Mouse (Mus musculus) left cerebral cortex, postnatal 25 days (tissue): ENCODE results near the gene Zfp874a. TPM values are rescaled to one million over a fixed set of nuclear protein-coding genes. Genes with fewer than 3 reads are reported as not detected.
"Not testable (repeated sequence)": the region's sequence is repeated elsewhere in the genome, so short reads cannot be mapped to it uniquely, and the experiment has no call there.

Experiments used
- DNase-seq, 2 experiments: peaks; one replicate each; pipeline ENCODE4 v3.0.0; 2022; ENCODE audit warnings: low spot score in 2 of 2, mixed read lengths in 1 of 2
- intact Hi-C: fragments of 180-260 bp; cut with DNase I; formaldehyde crosslinking; loops from one replicate; pipeline ENCODE4 v1.15.1; 2025
- total RNA-seq, 2 experiments: library from RNA; stranded (reverse); gene quantifications; 2 replicates each; pipeline ENCODE4 v1.2.3; 2021

Gene Zfp874a
- 10 to 100 TPM; 10.8 to 14.1 TPM for total RNA-seq

GRCm38 (mm10) chr13:67451172-67452020 is at the start of gene Zfp874a:
TSS of gene Zfp874a (minus strand) at chr13:67451624.
- intact Hi-C loops: loop anchor here (1.0 kb wide), 1 partner anchor 33 kb away; the partner anchor contains the start of gene Zfp874b

GRCm38 (mm10) chr13:67500908-67501307 is 49.5 kb upstream of the Zfp874a start:
- intact Hi-C loops: loop anchor here (1.0 kb wide), 1 partner anchor 17 kb away; the partner anchor contains the start of gene Zfp874b
- no peak for DNase-seq

More at GRCm38 (mm10) chr13:67451172-67452020, at the start of gene Zfp874a:
- peak; percentile 92 to 97 for DNase-seq

GRCm38 (mm10) chr13:67500084-67500719 is 48.8 kb upstream of the Zfp874a start, which contains the start of gene Zfp58:
TSS of gene Zfp58 (minus strand) at chr13:67500555.
- peak; percentile 87 to 96 for DNase-seq
- intact Hi-C loops: loop anchor here (1.0 kb wide), 1 partner anchor 16 kb away; the partner anchor contains the start of gene Zfp874b

GRCm38 (mm10) chr13:67495631-67496030 is 44.2 kb upstream of the Zfp874a start:
- no peak for DNase-seq
- intact Hi-C loops: no loop called here

GRCm38 (mm10) chr13:67484424-67484811 is 33.0 kb upstream of the Zfp874a start:
- intact Hi-C loops: loop anchor here (1.0 kb wide), 3 partner anchors 16 to 42 kb away; partner anchors contain the start of genes Gm26965, Zfp58, Zfp87 and Zfp874a

GRCm38 (mm10) chr13:67483625-67484423 is 32.4 kb upstream of the Zfp874a start, which contains the start of gene Zfp874b:
TSS of gene Zfp874b (minus strand) at chr13:67484258.
- peak; percentile 92 to 96 for DNase-seq
- intact Hi-C loops: loop anchor here (1.0 kb wide), 3 partner anchors 16 to 42 kb away; partner anchors contain the start of genes Gm26965, Zfp58, Zfp87 and Zfp874a

More at GRCm38 (mm10) chr13:67484424-67484811, 33.0 kb upstream of the Zfp874a start:
- DNase-seq: no peak

GRCm38 (mm10) chr13:67481528-67481927 is 30.1 kb upstream of the Zfp874a start:
- DNase-seq: no peak
- intact Hi-C loops: no loop called here

GRCm38 (mm10) chr13:67469274-67469673 is 17.9 kb upstream of the Zfp874a start:
- intact Hi-C loops: no loop called here

GRCm38 (mm10) chr13:67463506-67464185 is 12.2 kb upstream of the Zfp874a start:
- DNase-seq, intact Hi-C loops: not testable (repeated sequence)

More at GRCm38 (mm10) chr13:67469274-67469673, 17.9 kb upstream of the Zfp874a start:
- DNase-seq: no peak

GRCm38 (mm10) chr13:67452021-67452309 is 541 bp upstream of the Zfp874a start:
- intact Hi-C loops: no loop called here
- no peak for DNase-seq

- intact Hi-C loops, DNase-seq: not testable (repeated sequence)
These were observed 14.3 kb downstream of the Zfp874a start for GRCm38 (mm10) chr13:67437095-67437494.

GRCm38 (mm10) chr13:67428116-67428515 is 23.3 kb downstream of the Zfp874a start:
- no peak for DNase-seq
- intact Hi-C loops: no loop called here

- DNase-seq, intact Hi-C loops: not testable (repeated sequence)
These were observed 25.7 kb downstream of the Zfp874a start for GRCm38 (mm10) chr13:67425699-67426098.

GRCm38 (mm10) chr13:67422532-67422931 is 28.9 kb downstream of the Zfp874a start:
- intact Hi-C loops, DNase-seq: not testable (repeated sequence)

- intact Hi-C loops: no loop called here
- peak; percentile 51 to 52 for DNase-seq
These were observed 30.1 kb downstream of the Zfp874a start, which contains the start of gene Zfp459 for GRCm38 (mm10) chr13:67421207-67421857. TSS of gene Zfp459 (minus strand) at chr13:67421418.

GRCm38 (mm10) chr13:67420558-67421206 is 30.7 kb downstream of the Zfp874a start:
- intact Hi-C loops: no loop called here
- peak in 1 of 2 experiments; percentile 4 for DNase-seq

- intact Hi-C loops: no loop called here
- DNase-seq: no peak
These were observed 34.6 kb downstream of the Zfp874a start for GRCm38 (mm10) chr13:67416811-67417210.

- intact Hi-C loops: no loop called here
- DNase-seq: no peak
These were observed 35.7 kb downstream of the Zfp874a start for GRCm38 (mm10) chr13:67415759-67416158.
